Mouse (Mus musculus): ENCODE results near the gene Fam98c.

Gene Fam98c

GRCm38 (mm10) chr7:29108992-29109955, 46.8 kb downstream of the Fam98c start:
- no peak for DNase-seq (ENCODE audit: low read depth, low spot score)

Measured in brain, embryonic 18.5 days (tissue).